Mouse (Mus musculus): Measurements from ENCODE around the gene Myo7a.

The Myo7a gene

GRCm38 (mm10) chr7:98142648-98143047 lies 23.3 kb upstream of the Myo7a start:
- no peak for DNase-seq (ENCODE audit: low read depth, low spot score)

GRCm38 (mm10) chr7:98142247-98142646 lies 22.9 kb upstream of the Myo7a start:
- no peak for DNase-seq (ENCODE audit: low read depth, low spot score)

- DNase-seq (ENCODE audit: low read depth, low spot score) = no peak
These were observed 21.9 kb upstream of the Myo7a start for GRCm38 (mm10) chr7:98141206-98141605.

GRCm38 (mm10) chr7:98140597-98140996 lies 21.3 kb upstream of the Myo7a start:
- no peak for DNase-seq (ENCODE audit: low read depth, low spot score)

- DNase-seq (ENCODE audit: low read depth, low spot score) = no peak
These were observed 19.9 kb upstream of the Myo7a start for GRCm38 (mm10) chr7:98139216-98139615.

- DNase-seq (ENCODE audit: low read depth, low spot score) = no peak
These were observed 18.7 kb upstream of the Myo7a start for GRCm38 (mm10) chr7:98137995-98138394.

GRCm38 (mm10) chr7:98137583-98137982 lies 18.3 kb upstream of the Myo7a start:
- DNase-seq (ENCODE audit: low read depth, low spot score) = no peak

GRCm38 (mm10) chr7:98131751-98132150 lies 12.4 kb upstream of the Myo7a start:
- DNase-seq (ENCODE audit: low read depth, low spot score) = no peak

GRCm38 (mm10) chr7:98125473-98125872 lies 6.1 kb upstream of the Myo7a start:
- no peak for DNase-seq (ENCODE audit: low read depth, low spot score)

- no peak for DNase-seq (ENCODE audit: low read depth, low spot score)
These were observed 5.4 kb upstream of the Myo7a start for GRCm38 (mm10) chr7:98124701-98125100.

GRCm38 (mm10) chr7:98121673-98122072 lies 2.3 kb upstream of the Myo7a start:
- no peak for DNase-seq (ENCODE audit: low read depth, low spot score)

- no peak for DNase-seq (ENCODE audit: low read depth, low spot score)
These were observed 1.9 kb upstream of the Myo7a start for GRCm38 (mm10) chr7:98121241-98121640.

GRCm38 (mm10) chr7:98120325-98120724 lies 1.0 kb upstream of the Myo7a start:
- DNase-seq (ENCODE audit: low read depth, low spot score) = no peak

GRCm38 (mm10) chr7:98119961-98120232 lies 573 bp upstream of the Myo7a start:
- DNase-seq (ENCODE audit: low read depth, low spot score) = no peak

GRCm38 (mm10) chr7:98117012-98117660 lies 2.2 kb downstream of the Myo7a start:
- DNase-seq (ENCODE audit: low read depth, low spot score) = no peak

- DNase-seq (ENCODE audit: low read depth, low spot score) = no peak
These were observed 4.7 kb downstream of the Myo7a start for GRCm38 (mm10) chr7:98114656-98115055.

GRCm38 (mm10) chr7:98111233-98111632 lies 8.1 kb downstream of the Myo7a start:
- DNase-seq (ENCODE audit: low read depth, low spot score) = no peak

GRCm38 (mm10) chr7:98109771-98110170 lies 9.6 kb downstream of the Myo7a start:
- DNase-seq (ENCODE audit: low read depth, low spot score) = no peak

GRCm38 (mm10) chr7:98108636-98109430 lies 10.5 kb downstream of the Myo7a start:
- DNase-seq (ENCODE audit: low read depth, low spot score) = no peak

- no peak for DNase-seq (ENCODE audit: low read depth, low spot score)
These were observed 13.1 kb downstream of the Myo7a start for GRCm38 (mm10) chr7:98106272-98106671.

- no peak for DNase-seq (ENCODE audit: low read depth, low spot score)
These were observed 14.6 kb downstream of the Myo7a start for GRCm38 (mm10) chr7:98104481-98105435.

GRCm38 (mm10) chr7:98103942-98104292 lies 15.4 kb downstream of the Myo7a start:
- no peak for DNase-seq (ENCODE audit: low read depth, low spot score)
